Mouse (Mus musculus): Measurements from ENCODE around the gene Src. TPM values are rescaled to one million over a fixed set of nuclear protein-coding genes. Genes with fewer than 3 reads are reported as not detected.

The Src gene
- polyA plus RNA-seq, 1 experiment from 2014 or later, result 5.6 TPM

GRCm38 (mm10) chr2:157394868-157395267, 23.4 kb upstream of the Src start:
- peaks cover 18% of the 10 kb centered on the region for H3K36me3 ChIP-seq
- no peak for ATAC-seq (replicated peaks; ENCODE audit: insufficient number of reproducible peaks, insufficient read depth, low FRiP score, low read depth)
- WGBS, result 62% methylated on average over 6 of the region's 6 CpGs

GRCm38 (mm10) chr2:157395371-157395770, 22.9 kb upstream of the Src start:
- H3K27ac ChIP-seq, result peak overlapping the region; percentile 16; the same call in 1 of the 2 replicates
- no peaks in the 10 kb centered on the region for H3K27me3 ChIP-seq
- no peaks in the 10 kb centered on the region for H3K4me1 ChIP-seq (replicated peaks)
- no peak overlapping the region for H3K9ac ChIP-seq
- H3K9me3 ChIP-seq (replicated peaks), result no peaks in the 10 kb centered on the region
- H3K4me3 ChIP-seq, result no peak overlapping the region
- 60% methylated on average over 5 of the region's 5 CpGs for WGBS
- peaks cover 18% of the 10 kb centered on the region for H3K36me3 ChIP-seq
- no peak overlapping the region for H3K4me2 ChIP-seq
- ATAC-seq (replicated peaks; ENCODE audit: insufficient number of reproducible peaks, insufficient read depth, low FRiP score, low read depth), result no peak

More at GRCm38 (mm10) chr2:157394868-157395267, 23.4 kb upstream of the Src start:
- H3K9me3 ChIP-seq (replicated peaks), result no peaks in the 10 kb centered on the region
- H3K27ac ChIP-seq, result no peak overlapping the region
- no peak overlapping the region for H3K4me2 ChIP-seq
- H3K27me3 ChIP-seq, result no peaks in the 10 kb centered on the region
- H3K9ac ChIP-seq, result no peak overlapping the region
- no peak overlapping the region for H3K4me3 ChIP-seq
- H3K4me1 ChIP-seq (replicated peaks), result no peaks in the 10 kb centered on the region

- H3K27ac ChIP-seq, result peak overlapping the region; percentile 16; the same call in 1 of the 2 replicates
- H3K9me3 ChIP-seq (replicated peaks), result no peaks in the 10 kb centered on the region
- peaks cover 18% of the 10 kb centered on the region for H3K36me3 ChIP-seq
- 58% methylated on average over 13 of the region's 13 CpGs for WGBS
- no peak for ATAC-seq (replicated peaks; ENCODE audit: insufficient number of reproducible peaks, insufficient read depth, low FRiP score, low read depth)
- H3K4me2 ChIP-seq, result no peak overlapping the region
- no peak overlapping the region for H3K9ac ChIP-seq
- H3K27me3 ChIP-seq, result no peaks in the 10 kb centered on the region
- no peaks in the 10 kb centered on the region for H3K4me1 ChIP-seq (replicated peaks)
- H3K4me3 ChIP-seq, result no peak overlapping the region
These were observed 22.3 kb upstream of the Src start for GRCm38 (mm10) chr2:157395960-157396359.

GRCm38 (mm10) chr2:157397376-157397775, 20.9 kb upstream of the Src start:
- ATAC-seq (replicated peaks; ENCODE audit: insufficient number of reproducible peaks, insufficient read depth, low FRiP score, low read depth), result no peak
- Histone ChIP-seq H3K27ac (no peak overlapping the region), H3K4me1 (replicated peaks) (no peaks in the 10 kb centered on the region), H3K4me2 (no peak overlapping the region), H3K36me3 (peaks cover 18% of the 10 kb centered on the region), H3K4me3 (no peak overlapping the region), H3K9ac (no peak overlapping the region), H3K27me3 (no peaks in the 10 kb centered on the region), H3K9me3 (replicated peaks) (no peaks in the 10 kb centered on the region)
- 79% methylated on average over 4 of the region's 4 CpGs for WGBS

GRCm38 (mm10) chr2:157398539-157398938, 19.7 kb upstream of the Src start:
- Histone ChIP-seq H3K4me2 (no peak overlapping the region), H3K4me3 (no peak overlapping the region), H3K27ac (no peak overlapping the region), H3K9me3 (replicated peaks) (no peaks in the 10 kb centered on the region), H3K27me3 (no peaks in the 10 kb centered on the region), H3K36me3 (peaks cover 18% of the 10 kb centered on the region), H3K9ac (no peak overlapping the region), H3K4me1 (replicated peaks) (no peaks in the 10 kb centered on the region)
- ATAC-seq (replicated peaks; ENCODE audit: insufficient number of reproducible peaks, insufficient read depth, low FRiP score, low read depth), result no peak
- WGBS, result 98% methylated on average over 4 of the region's 4 CpGs

GRCm38 (mm10) chr2:157399797-157400196, 18.4 kb upstream of the Src start:
- WGBS, result 80% methylated on average over 10 of the region's 10 CpGs
- no peaks in the 10 kb centered on the region for H3K4me1 ChIP-seq (replicated peaks)
- no peak overlapping the region for H3K9ac ChIP-seq
- peaks cover 18% of the 10 kb centered on the region for H3K36me3 ChIP-seq
- H3K4me3 ChIP-seq, result no peak overlapping the region
- no peak overlapping the region for H3K27ac ChIP-seq
- no peaks in the 10 kb centered on the region for H3K27me3 ChIP-seq
- no peak overlapping the region for H3K4me2 ChIP-seq
- H3K9me3 ChIP-seq (replicated peaks), result no peaks in the 10 kb centered on the region
- ATAC-seq (replicated peaks; ENCODE audit: insufficient number of reproducible peaks, insufficient read depth, low FRiP score, low read depth), result no peak

GRCm38 (mm10) chr2:157400491-157400890, 17.8 kb upstream of the Src start:
- H3K4me3 ChIP-seq, result no peak overlapping the region
- H3K9me3 ChIP-seq (replicated peaks), result no peaks in the 10 kb centered on the region
- 93% methylated on average over 6 of the region's 6 CpGs for WGBS
- H3K9ac ChIP-seq, result no peak overlapping the region
- H3K4me1 ChIP-seq (replicated peaks), result no peaks in the 10 kb centered on the region
- peaks cover 18% of the 10 kb centered on the region for H3K36me3 ChIP-seq
- no peak for ATAC-seq (replicated peaks; ENCODE audit: insufficient number of reproducible peaks, insufficient read depth, low FRiP score, low read depth)
- no peak overlapping the region for H3K27ac ChIP-seq
- no peaks in the 10 kb centered on the region for H3K27me3 ChIP-seq
- H3K4me2 ChIP-seq, result no peak overlapping the region

- Histone ChIP-seq H3K9ac (no peak overlapping the region), H3K36me3 (peaks cover 14% of the 10 kb centered on the region), H3K27ac (no peak overlapping the region), H3K4me2 (no peak overlapping the region), H3K27me3 (no peaks in the 10 kb centered on the region), H3K9me3 (replicated peaks) (no peaks in the 10 kb centered on the region), H3K4me3 (no peak overlapping the region), H3K4me1 (replicated peaks) (no peaks in the 10 kb centered on the region)
- 100% methylated on average over 2 of the region's 2 CpGs for whole genome bisulfite sequencing
- no peak for ATAC-seq (replicated peaks; ENCODE audit: insufficient number of reproducible peaks, insufficient read depth, low FRiP score, low read depth)
These were observed 17.0 kb upstream of the Src start for GRCm38 (mm10) chr2:157401261-157401660.

- no peak overlapping the region for H3K4me2 ChIP-seq
- no peaks in the 10 kb centered on the region for H3K36me3 ChIP-seq
- WGBS, result 75% methylated on average over 7 of the region's 7 CpGs
- no peak overlapping the region for H3K4me3 ChIP-seq
- H3K9ac ChIP-seq, result no peak overlapping the region
- 0 out of 2 replicates have a peak, but pooled peaks cover 7% of the 10 kb centered on the region for H3K4me1 ChIP-seq (replicated peaks)
- H3K9me3 ChIP-seq (replicated peaks), result no peaks in the 10 kb centered on the region
- no peak overlapping the region for H3K27ac ChIP-seq
- H3K27me3 ChIP-seq, result no peaks in the 10 kb centered on the region
- ATAC-seq (replicated peaks; ENCODE audit: insufficient number of reproducible peaks, insufficient read depth, low FRiP score, low read depth), result no peak
These were observed 10.6 kb upstream of the Src start for GRCm38 (mm10) chr2:157407596-157407995.

- Histone ChIP-seq H3K4me2 (no peak overlapping the region), H3K4me3 (no peak overlapping the region), H3K9me3 (replicated peaks) (no peaks in the 10 kb centered on the region), H3K9ac (no peak overlapping the region), H3K27ac (no peak overlapping the region), H3K36me3 (no peaks in the 10 kb centered on the region), H3K4me1 (replicated peaks) (0 out of 2 replicates have a peak, but pooled peaks cover 7% of the 10 kb centered on the region), H3K27me3 (no peaks in the 10 kb centered on the region)
- 63% methylated on average over 12 of the region's 12 CpGs for WGBS
- no peak for ATAC-seq (replicated peaks; ENCODE audit: insufficient number of reproducible peaks, insufficient read depth, low FRiP score, low read depth)
These were observed 8.3 kb upstream of the Src start for GRCm38 (mm10) chr2:157409793-157410533.

- Histone ChIP-seq H3K4me2 (no peak overlapping the region), H3K9ac (no peak overlapping the region), H3K9me3 (replicated peaks) (no peaks in the 10 kb centered on the region), H3K4me1 (replicated peaks) (0 out of 2 replicates have a peak, but pooled peaks cover 7% of the 10 kb centered on the region), H3K4me3 (no peak overlapping the region), H3K27me3 (no peaks in the 10 kb centered on the region), H3K36me3 (no peaks in the 10 kb centered on the region), H3K27ac (no peak overlapping the region)
- 62% methylated on average over 6 of the region's 6 CpGs for WGBS
- ATAC-seq (replicated peaks; ENCODE audit: insufficient number of reproducible peaks, insufficient read depth, low FRiP score, low read depth), result 0 out of 2 replicates have a peak, but pooled peaks have one; percentile 29
These were observed 7.0 kb upstream of the Src start for GRCm38 (mm10) chr2:157411151-157411693.

- 77% methylated on average over 7 of the region's 7 CpGs for WGBS
- no peak for ATAC-seq (replicated peaks; ENCODE audit: insufficient number of reproducible peaks, insufficient read depth, low FRiP score, low read depth)
- Histone ChIP-seq H3K27ac (no peak overlapping the region), H3K9ac (no peak overlapping the region), H3K4me1 (replicated peaks) (0 out of 2 replicates have a peak, but pooled peaks cover 7% of the 10 kb centered on the region), H3K4me2 (no peak overlapping the region), H3K36me3 (no peaks in the 10 kb centered on the region), H3K9me3 (replicated peaks) (no peaks in the 10 kb centered on the region), H3K27me3 (no peaks in the 10 kb centered on the region), H3K4me3 (no peak overlapping the region)
These were observed 5.7 kb upstream of the Src start for GRCm38 (mm10) chr2:157412497-157412896.

Measured in heart, embryonic 15.5 days (tissue).